Mouse (Mus musculus) left cerebral cortex, postnatal 10 days (tissue): ENCODE measurements around the gene Gm11939. TPM values are rescaled to one million over a fixed set of nuclear protein-coding genes. Genes with fewer than 3 reads are reported as not detected.

Source experiments
- DNase-seq, 2 experiments: peaks; one replicate each; pipeline ENCODE4 v3.0.0; 2021 to 2022; ENCODE audit warnings: low spot score in 2 of 2, mixed read lengths in 1 of 2; ENCODE audit errors: extremely low spot score in 1 of 2
- intact Hi-C: fragments of 180-260 bp; cut with DNase I; formaldehyde crosslinking; loops from one replicate; pipeline ENCODE4 v1.15.1; 2025
- total RNA-seq, 2 experiments: library from RNA; stranded (reverse); gene quantifications; 2 replicates each; pipeline ENCODE4 v1.2.3; 2021

Gene Gm11939
- total RNA-seq, 2 experiments from 2014 or later, result not detected

- intact Hi-C loops, result no loop called here
Observed at GRCm38 (mm10) chr11:99521288-99521860, 37.9 kb downstream of the Gm11939 start, which contains the start of gene Krt39. TSS of gene Krt39 (minus strand) at chr11:99521338.

GRCm38 (mm10) chr11:99514098-99514497 is 45.2 kb downstream of the Gm11939 start:
- intact Hi-C loops, result no loop called here

More at GRCm38 (mm10) chr11:99521288-99521860, 37.9 kb downstream of the Gm11939 start, which contains the start of gene Krt39:
- no peak for DNase-seq

More at GRCm38 (mm10) chr11:99514098-99514497, 45.2 kb downstream of the Gm11939 start:
- DNase-seq, result no peak

Other genes with a start within 250 kb of the Gm11939 start
- gene Krt25, start 236.5 kb downstream of the Gm11939 start, total RNA-seq, result not detected
- gene Krt26, start 221.5 kb downstream of the Gm11939 start, total RNA-seq, result under 1 TPM; 0.20 to 0.21 TPM
- gene Krt27, start 208.4 kb downstream of the Gm11939 start, total RNA-seq, result not detected
- gene Krt28, start 184.6 kb downstream of the Gm11939 start, total RNA-seq, result under 1 TPM in 1 of 2 experiments, not detected in 1; 0.28 TPM
- gene Krt10, start 170.1 kb downstream of the Gm11939 start, total RNA-seq, result 10 to 100 TPM; 10.6 to 11.3 TPM
- gene Krt12, start 137.2 kb downstream of the Gm11939 start, total RNA-seq, result 1 to 10 TPM; 6.0 to 6.3 TPM
- gene Krt20, start 121.3 kb downstream of the Gm11939 start, total RNA-seq, result not detected
- gene Krt23, start 66.3 kb downstream of the Gm11939 start, total RNA-seq, result not detected
- not detected for gene Krt39, start 38.1 kb downstream of the Gm11939 start, total RNA-seq
- gene Krt40, start 16.3 kb downstream of the Gm11939 start, total RNA-seq, result not detected
- gene Krtap3-3, start 8.6 kb downstream of the Gm11939 start, total RNA-seq, result not detected
- gene Krtap3-2, start 2.6 kb downstream of the Gm11939 start, total RNA-seq, result not detected
- gene Krtap3-1, start 7.2 kb upstream of the Gm11939 start, total RNA-seq, result not detected
- not detected for gene Krtap1-5, start 21.6 kb upstream of the Gm11939 start, total RNA-seq
- not detected for gene Krtap1-4, start 24.2 kb upstream of the Gm11939 start, total RNA-seq
- gene Krtap1-3, start 31.9 kb upstream of the Gm11939 start, total RNA-seq, result not detected
- gene Krtap9-3, start 38.6 kb upstream of the Gm11939 start, total RNA-seq, result not detected
- not detected for gene Gm11938, start 43.8 kb upstream of the Gm11939 start, total RNA-seq
- gene Gm11937, start 50.7 kb upstream of the Gm11939 start, total RNA-seq, result not detected
- not detected for gene Krtap2-4, start 55.4 kb upstream of the Gm11939 start, total RNA-seq
- not detected for gene Gm11562, start 61.0 kb upstream of the Gm11939 start, total RNA-seq
- not detected for gene Krtap4-1, start 68.8 kb upstream of the Gm11939 start, total RNA-seq
- not detected for gene Krtap4-2, start 75.6 kb upstream of the Gm11939 start, total RNA-seq
- not detected for gene Krtap4-7, start 84.6 kb upstream of the Gm11939 start, total RNA-seq
- not detected for gene Gm11555, start 90.8 kb upstream of the Gm11939 start, total RNA-seq
- not detected for gene Gm11563, start 99.5 kb upstream of the Gm11939 start, total RNA-seq
- not detected for gene Krtap4-6, start 106.5 kb upstream of the Gm11939 start, total RNA-seq
- gene Gm14190, start 131.3 kb upstream of the Gm11939 start, total RNA-seq, result not detected
- not detected for gene Gm14180, start 174.8 kb upstream of the Gm11939 start, total RNA-seq
- not detected for gene Gm11595, start 213.4 kb upstream of the Gm11939 start, total RNA-seq
- gene Krtap4-8, start 221.2 kb upstream of the Gm11939 start, total RNA-seq, result not detected
- not detected for gene Krtap4-9, start 225.7 kb upstream of the Gm11939 start, total RNA-seq
- not detected for gene Gm11596, start 234.0 kb upstream of the Gm11939 start, total RNA-seq
- gene Gm11569, start 239.5 kb upstream of the Gm11939 start, total RNA-seq, result not detected
- gene Gm11554, start 245.0 kb upstream of the Gm11939 start, total RNA-seq, result not detected